Mouse (Mus musculus): Measurements from ENCODE around the gene Wdr74.

DNA sequence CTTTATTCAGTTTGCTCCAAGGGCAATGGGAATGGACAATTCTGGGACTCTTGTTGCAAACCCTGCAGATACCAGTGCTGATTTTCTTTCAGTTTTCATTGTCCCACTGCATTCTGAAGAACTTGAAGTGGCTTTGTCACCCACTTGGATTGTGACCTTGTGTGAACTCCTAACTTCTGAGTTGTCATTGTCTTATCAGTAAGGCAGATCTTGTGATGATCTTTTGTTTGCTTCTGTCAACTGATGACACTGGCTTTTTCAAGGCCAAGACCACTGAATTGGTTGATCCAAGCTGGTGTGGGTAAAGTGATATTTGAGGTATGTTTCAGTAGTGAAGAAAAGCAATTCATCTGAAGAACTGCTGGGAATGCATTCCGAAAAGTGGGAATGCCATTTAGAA, 9.8 kb downstream of the Wdr74 start:
- TF ChIP-seq CTCF (IDR thresholded peaks at IDR 0.05) (no peak), EP300 (IDR thresholded peaks at IDR 0.05) (no peak)

All from lung, postnatal 0 days (tissue).